Mouse (Mus musculus): ENCODE data around the gene Olfr1506. TPM values are rescaled to one million over a fixed set of nuclear protein-coding genes. Genes with fewer than 3 reads are reported as not detected.
"Not testable (repeated sequence)": the region's sequence is repeated elsewhere in the genome, so short reads cannot be mapped to it uniquely, and the experiment has no call there.

Gene Olfr1506
- polyA plus RNA-seq (2021): not detected

DNA sequence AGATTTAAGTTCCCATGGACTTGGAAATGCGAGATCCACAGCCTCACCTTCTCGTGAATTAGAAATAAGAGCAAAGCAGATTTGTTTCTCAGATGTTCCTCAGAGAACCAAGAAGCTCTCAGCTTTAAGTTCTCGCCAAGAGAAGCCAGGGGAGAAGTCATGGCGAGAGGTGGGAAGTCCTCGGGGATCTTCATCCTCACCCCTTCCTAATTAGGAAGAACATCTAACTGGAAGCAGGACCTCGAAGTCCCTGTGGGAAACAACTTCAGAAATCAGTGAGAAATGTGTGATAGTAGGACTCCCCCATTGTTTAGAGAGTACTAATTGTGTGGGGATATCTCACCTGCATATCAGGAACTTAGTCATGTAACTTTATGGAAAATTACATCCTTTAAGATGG is at the start of gene Olfr1506:
Gene Olfr1506, minus strand, starts transcription at position 101 of the 400 bp plus-strand sequence.
- CTCF ChIA-PET; in situ Hi-C loops (cut with MboI; ENCODE audit: low pct_unique_long_range_greater_than_20kb); POLR2A ChIA-PET; H3K27me3 ChIP-seq; ATAC-seq; DNase-seq (ENCODE audit: low read depth, low spot score): not testable (repeated sequence)

GRCm38 (mm10) chr2:90270932-90271331 is 46.6 kb upstream of the Olfr1506 start, which contains the start of gene Olfr1271:
Olfr1271 (minus strand) TSS chr2:90271032.
- in situ Hi-C loops (cut with MboI; ENCODE audit: low pct_unique_long_range_greater_than_20kb): no loop called here
- no peaks in the 10 kb centered on the region for H3K27me3 ChIP-seq
- TF ChIP-seq CTCF (IDR thresholded peaks at IDR 0.05): no peak
- ATAC-seq: no peak
- DNase-seq (ENCODE audit: low read depth, low spot score): no peak
- ChIA-PET POLR2A (no interaction called here), CTCF (no interaction called here)

GRCm38 (mm10) chr2:90257492-90257891 is 33.2 kb upstream of the Olfr1506 start, which contains the start of gene Olfr142:
Olfr142 (minus strand) TSS chr2:90257592.
- DNase-seq (ENCODE audit: low read depth, low spot score): no peak
- TF ChIP-seq CTCF (IDR thresholded peaks at IDR 0.05): no peak
- no peak for ATAC-seq
- peaks cover 3% of the 10 kb centered on the region for H3K27me3 ChIP-seq
- CTCF ChIA-PET: no interaction called here
- in situ Hi-C loops (cut with MboI; ENCODE audit: low pct_unique_long_range_greater_than_20kb): no loop called here
- POLR2A ChIA-PET: no interaction called here

DNA sequence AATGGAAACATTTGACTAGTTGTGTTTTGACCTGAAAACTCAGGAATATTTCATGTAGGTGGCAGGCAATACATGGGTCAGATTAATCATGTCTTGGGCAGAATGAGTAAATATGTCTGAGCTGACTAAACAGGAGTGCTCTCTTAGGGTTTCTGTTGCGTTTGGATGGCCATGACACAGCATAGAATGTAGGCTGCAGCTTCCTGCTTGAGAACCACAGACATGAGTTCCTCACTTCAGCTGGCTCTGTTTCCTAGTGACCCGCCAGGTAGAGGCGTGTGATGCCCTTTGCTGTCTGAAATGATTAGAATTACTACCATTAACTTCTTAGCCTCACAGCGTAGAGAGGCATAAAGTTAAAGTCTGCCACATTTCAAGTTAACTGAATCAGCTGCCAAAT is 24.7 kb downstream of the Olfr1506 start:
- CTCF ChIA-PET; in situ Hi-C loops (cut with MboI; ENCODE audit: low pct_unique_long_range_greater_than_20kb): not testable (repeated sequence)

DNA sequence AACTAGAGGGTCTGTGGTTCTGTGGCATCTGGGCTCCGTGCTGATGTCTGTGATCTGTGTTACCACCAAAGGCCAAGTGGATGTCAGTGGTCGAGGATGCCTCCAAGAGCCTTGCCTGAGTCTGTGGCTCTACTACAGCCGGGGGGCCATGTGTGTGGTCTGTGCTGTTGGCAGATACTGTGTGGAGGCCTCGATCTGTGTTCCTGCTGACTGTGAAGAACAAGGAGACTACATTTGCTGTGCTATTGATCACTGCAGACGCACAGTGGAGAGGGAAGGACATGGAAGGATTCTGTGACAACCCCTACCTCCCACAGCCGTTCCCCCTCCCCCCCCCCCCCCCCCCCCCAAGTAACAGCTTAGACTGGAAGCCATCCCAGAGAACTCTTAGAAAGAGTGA is 29.0 kb downstream of the Olfr1506 start:
- POLR2A ChIA-PET; ATAC-seq; in situ Hi-C loops (cut with MboI; ENCODE audit: low pct_unique_long_range_greater_than_20kb); H3K27me3 ChIP-seq; CTCF ChIA-PET; DNase-seq (ENCODE audit: low read depth, low spot score): not testable (repeated sequence)

More for the DNA sequence above, 24.7 kb downstream of the Olfr1506 start:
- DNase-seq (ENCODE audit: low read depth, low spot score); H3K27me3 ChIP-seq; ATAC-seq; POLR2A ChIA-PET: not testable (repeated sequence)

- in situ Hi-C loops (cut with MboI; ENCODE audit: low pct_unique_long_range_greater_than_20kb); CTCF ChIA-PET; H3K27me3 ChIP-seq; POLR2A ChIA-PET; DNase-seq (ENCODE audit: low read depth, low spot score): not testable (repeated sequence)
- peak; percentile 86 for ATAC-seq
Observed at GRCm38 (mm10) chr2:90194750-90195149, 29.5 kb downstream of the Olfr1506 start.

GRCm38 (mm10) chr2:90187082-90187481 is 37.2 kb downstream of the Olfr1506 start:
- in situ Hi-C loops (cut with MboI; ENCODE audit: low pct_unique_long_range_greater_than_20kb); DNase-seq (ENCODE audit: low read depth, low spot score); CTCF ChIA-PET: not testable (repeated sequence)

DNA sequence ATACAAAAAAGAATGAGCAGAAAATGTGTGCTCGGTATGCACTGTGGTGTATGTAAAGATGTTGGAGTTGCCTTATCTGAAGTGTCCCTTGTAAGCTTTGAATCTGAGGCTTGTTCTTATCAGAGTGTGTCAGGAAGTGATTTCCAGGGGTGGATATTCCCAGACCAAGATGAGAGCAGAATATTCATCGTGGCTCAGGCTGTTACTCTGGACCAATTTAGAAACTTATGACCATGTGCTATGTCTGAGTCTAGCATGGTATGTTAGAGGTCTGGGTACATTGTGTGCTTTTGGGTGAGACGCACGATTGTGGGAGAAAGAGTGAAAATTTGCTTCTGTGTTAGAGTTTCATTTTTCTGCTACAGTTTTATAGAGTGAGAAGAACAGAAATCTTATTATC is 38.2 kb downstream of the Olfr1506 start:
- in situ Hi-C loops (cut with MboI; ENCODE audit: low pct_unique_long_range_greater_than_20kb); POLR2A ChIA-PET; H3K27me3 ChIP-seq; ATAC-seq; DNase-seq (ENCODE audit: low read depth, low spot score); CTCF ChIA-PET: not testable (repeated sequence)

More at GRCm38 (mm10) chr2:90187082-90187481, 37.2 kb downstream of the Olfr1506 start:
- POLR2A ChIA-PET, ATAC-seq, H3K27me3 ChIP-seq: not testable (repeated sequence)

Other genes starting within 250 kb of the Olfr1506 start
- gene Olfr1261, start 233.3 kb downstream of the Olfr1506 start, polyA plus RNA-seq (2021): not detected
- gene Olfr1262, start 224.3 kb downstream of the Olfr1506 start, polyA plus RNA-seq (2021): not detected
- gene Olfr1263, start 212.4 kb downstream of the Olfr1506 start, polyA plus RNA-seq (2021): not detected
- gene Olfr1264, start 198.9 kb downstream of the Olfr1506 start, polyA plus RNA-seq (2021): not detected
- 0.01 TPM for gene Olfr1265, start 189.2 kb downstream of the Olfr1506 start, polyA plus RNA-seq (2021)
- gene Olfr140, start 160.9 kb downstream of the Olfr1506 start, polyA plus RNA-seq (2021): not detected
- gene Olfr1269, start 103.1 kb downstream of the Olfr1506 start, polyA plus RNA-seq (2021): not detected
- gene Olfr32, start 82.2 kb downstream of the Olfr1506 start, polyA plus RNA-seq (2021): not detected
- not detected for gene Olfr1270, start 71.4 kb downstream of the Olfr1506 start, polyA plus RNA-seq (2021)
- not detected for gene Olfr142, start 33.1 kb upstream of the Olfr1506 start, polyA plus RNA-seq (2021)
- not detected for gene Olfr1271, start 46.5 kb upstream of the Olfr1506 start, polyA plus RNA-seq (2021)
- not detected for gene Olfr1272, start 68.3 kb upstream of the Olfr1506 start, polyA plus RNA-seq (2021)
- gene Gm13769, start 97.7 kb upstream of the Olfr1506 start, polyA plus RNA-seq (2021): 0.04 TPM
- not detected for gene Olfr1274-ps, start 174.2 kb upstream of the Olfr1506 start, polyA plus RNA-seq (2021)

Data from Patski (cell line).